Mouse (Mus musculus): ENCODE data around the gene Acsl4. TPM values are rescaled to one million over a fixed set of nuclear protein-coding genes. Genes with fewer than 3 reads are reported as not detected.

The Acsl4 gene
- polyA plus RNA-seq, 1 experiment from 2014 or later: 12.2 TPM

GRCm38 (mm10) chrX:142376747-142377146 is 13.6 kb downstream of the Acsl4 start:
- Histone ChIP-seq H3K9ac (ENCODE audit: low read length) (no peak overlapping the region), H3K27ac (ENCODE audit: low read depth, low read length) (no peak overlapping the region), H3K4me3 (ENCODE audit: low read depth, low read length) (no peak overlapping the region), H3K4me1 (ENCODE audit: control insufficient read depth, insufficient read depth, low read length) (no peaks in the 10 kb centered on the region), H3K36me3 (ENCODE audit: control insufficient read depth, insufficient read depth, low read length) (no peaks in the 10 kb centered on the region), H3K9me3 (replicated peaks; ENCODE audit: control insufficient read depth, low read length) (no peaks in the 10 kb centered on the region), H3K27me3 (replicated peaks; ENCODE audit: control insufficient read depth, insufficient read depth, low read length) (no peaks in the 10 kb centered on the region), H3K4me2 (ENCODE audit: low read length) (no peak overlapping the region)
- 75% methylated on average over 3 of the region's 3 CpGs for WGBS
- DNase-seq (ENCODE audit: low spot score) (no peak), ATAC-seq (no peak)

- DNase-seq (ENCODE audit: low spot score): no peak
- Histone ChIP-seq H3K4me2 (ENCODE audit: low read length) (no peak overlapping the region), H3K27ac (ENCODE audit: low read depth, low read length) (no peak overlapping the region), H3K36me3 (ENCODE audit: control insufficient read depth, insufficient read depth, low read length) (no peaks in the 10 kb centered on the region), H3K4me1 (ENCODE audit: control insufficient read depth, insufficient read depth, low read length) (no peaks in the 10 kb centered on the region), H3K9ac (ENCODE audit: low read length) (no peak overlapping the region), H3K27me3 (replicated peaks; ENCODE audit: control insufficient read depth, insufficient read depth, low read length) (no peaks in the 10 kb centered on the region), H3K9me3 (replicated peaks; ENCODE audit: control insufficient read depth, low read length) (no peaks in the 10 kb centered on the region), H3K4me3 (ENCODE audit: low read depth, low read length) (no peak overlapping the region)
- 94% methylated on average over 4 of the region's 4 CpGs for WGBS
- ATAC-seq: no peak
Measured at GRCm38 (mm10) chrX:142375519-142375918, 14.8 kb downstream of the Acsl4 start.

GRCm38 (mm10) chrX:142372393-142372792 is 17.9 kb downstream of the Acsl4 start:
- Histone ChIP-seq H3K4me2 (ENCODE audit: low read length) (no peak overlapping the region), H3K4me1 (ENCODE audit: control insufficient read depth, insufficient read depth, low read length) (no peaks in the 10 kb centered on the region), H3K27me3 (replicated peaks; ENCODE audit: control insufficient read depth, insufficient read depth, low read length) (no peaks in the 10 kb centered on the region), H3K36me3 (ENCODE audit: control insufficient read depth, insufficient read depth, low read length) (no peaks in the 10 kb centered on the region), H3K9me3 (replicated peaks; ENCODE audit: control insufficient read depth, low read length) (no peaks in the 10 kb centered on the region), H3K9ac (ENCODE audit: low read length) (no peak overlapping the region), H3K27ac (ENCODE audit: low read depth, low read length) (no peak overlapping the region), H3K4me3 (ENCODE audit: low read depth, low read length) (no peak overlapping the region)
- ATAC-seq (no peak), DNase-seq (ENCODE audit: low spot score) (peak; percentile 71)
- WGBS: 17% methylated on average over 3 of the region's 3 CpGs

- Histone ChIP-seq H3K36me3 (ENCODE audit: control insufficient read depth, insufficient read depth, low read length) (no peaks in the 10 kb centered on the region), H3K4me3 (ENCODE audit: low read depth, low read length) (no peak overlapping the region), H3K27me3 (replicated peaks; ENCODE audit: control insufficient read depth, insufficient read depth, low read length) (no peaks in the 10 kb centered on the region), H3K9ac (ENCODE audit: low read length) (no peak overlapping the region), H3K9me3 (replicated peaks; ENCODE audit: control insufficient read depth, low read length) (no peaks in the 10 kb centered on the region), H3K4me1 (ENCODE audit: control insufficient read depth, insufficient read depth, low read length) (no peaks in the 10 kb centered on the region), H3K4me2 (ENCODE audit: low read length) (no peak overlapping the region), H3K27ac (ENCODE audit: low read depth, low read length) (no peak overlapping the region)
- ATAC-seq (no peak), DNase-seq (ENCODE audit: low spot score) (no peak)
- WGBS: 78% methylated on average over 7 of the region's 7 CpGs
Measured at GRCm38 (mm10) chrX:142369935-142370334, 20.4 kb downstream of the Acsl4 start.

GRCm38 (mm10) chrX:142363882-142364281 is 26.5 kb downstream of the Acsl4 start:
- no peak for ATAC-seq
- H3K9ac ChIP-seq (ENCODE audit: low read length): no peak overlapping the region
- no peaks in the 10 kb centered on the region for H3K9me3 ChIP-seq (replicated peaks; ENCODE audit: control insufficient read depth, low read length)
- 80% methylated on average over 1 of the region's 1 CpGs for WGBS
- H3K27me3 ChIP-seq (replicated peaks; ENCODE audit: control insufficient read depth, insufficient read depth, low read length): no peaks in the 10 kb centered on the region
- no peak for DNase-seq (ENCODE audit: low spot score)
- no peak overlapping the region for H3K27ac ChIP-seq (ENCODE audit: low read depth, low read length)
- no peak overlapping the region for H3K4me3 ChIP-seq (ENCODE audit: low read depth, low read length)
- H3K4me1 ChIP-seq (ENCODE audit: control insufficient read depth, insufficient read depth, low read length): no peaks in the 10 kb centered on the region
- no peaks in the 10 kb centered on the region for H3K36me3 ChIP-seq (ENCODE audit: control insufficient read depth, insufficient read depth, low read length)
- no peak overlapping the region for H3K4me2 ChIP-seq (ENCODE audit: low read length)

GRCm38 (mm10) chrX:142359031-142359430 is 31.3 kb downstream of the Acsl4 start:
- Histone ChIP-seq H3K9ac (ENCODE audit: low read length) (no peak overlapping the region), H3K4me1 (ENCODE audit: control insufficient read depth, insufficient read depth, low read length) (no peaks in the 10 kb centered on the region), H3K36me3 (ENCODE audit: control insufficient read depth, insufficient read depth, low read length) (no peaks in the 10 kb centered on the region), H3K9me3 (replicated peaks; ENCODE audit: control insufficient read depth, low read length) (no peaks in the 10 kb centered on the region), H3K27ac (ENCODE audit: low read depth, low read length) (no peak overlapping the region), H3K4me2 (ENCODE audit: low read length) (no peak overlapping the region), H3K4me3 (ENCODE audit: low read depth, low read length) (no peak overlapping the region), H3K27me3 (replicated peaks; ENCODE audit: control insufficient read depth, insufficient read depth, low read length) (no peaks in the 10 kb centered on the region)
- 81% methylated on average over 7 of the region's 7 CpGs for WGBS
- no peak for DNase-seq (ENCODE audit: low spot score)
- no peak for ATAC-seq

- H3K9me3 ChIP-seq (replicated peaks; ENCODE audit: control insufficient read depth, low read length): no peaks in the 10 kb centered on the region
- ATAC-seq (no peak), DNase-seq (ENCODE audit: low spot score) (no peak)
- H3K9ac ChIP-seq (ENCODE audit: low read length): no peak overlapping the region
- no peaks in the 10 kb centered on the region for H3K27me3 ChIP-seq (replicated peaks; ENCODE audit: control insufficient read depth, insufficient read depth, low read length)
- no peak overlapping the region for H3K27ac ChIP-seq (ENCODE audit: low read depth, low read length)
- 81% methylated on average over 5 of the region's 5 CpGs for WGBS
- no peak overlapping the region for H3K4me2 ChIP-seq (ENCODE audit: low read length)
- no peak overlapping the region for H3K4me3 ChIP-seq (ENCODE audit: low read depth, low read length)
- no peaks in the 10 kb centered on the region for H3K4me1 ChIP-seq (ENCODE audit: control insufficient read depth, insufficient read depth, low read length)
- no peaks in the 10 kb centered on the region for H3K36me3 ChIP-seq (ENCODE audit: control insufficient read depth, insufficient read depth, low read length)
Measured at GRCm38 (mm10) chrX:142358427-142358826, 31.9 kb downstream of the Acsl4 start.

- H3K4me3 ChIP-seq (ENCODE audit: low read depth, low read length): no peak overlapping the region
- no peak overlapping the region for H3K27ac ChIP-seq (ENCODE audit: low read depth, low read length)
- ATAC-seq (no peak), DNase-seq (ENCODE audit: low spot score) (no peak)
- H3K4me2 ChIP-seq (ENCODE audit: low read length): no peak overlapping the region
- no peaks in the 10 kb centered on the region for H3K36me3 ChIP-seq (ENCODE audit: control insufficient read depth, insufficient read depth, low read length)
- no peaks in the 10 kb centered on the region for H3K9me3 ChIP-seq (replicated peaks; ENCODE audit: control insufficient read depth, low read length)
- H3K27me3 ChIP-seq (replicated peaks; ENCODE audit: control insufficient read depth, insufficient read depth, low read length): no peaks in the 10 kb centered on the region
- no peaks in the 10 kb centered on the region for H3K4me1 ChIP-seq (ENCODE audit: control insufficient read depth, insufficient read depth, low read length)
- H3K9ac ChIP-seq (ENCODE audit: low read length): no peak overlapping the region
- WGBS: 92% methylated on average over 6 of the region's 6 CpGs
Measured at GRCm38 (mm10) chrX:142336207-142336606, 54.1 kb downstream of the Acsl4 start.

- no peaks in the 10 kb centered on the region for H3K36me3 ChIP-seq (ENCODE audit: control insufficient read depth, insufficient read depth, low read length)
- H3K27ac ChIP-seq (ENCODE audit: low read depth, low read length): no peak overlapping the region
- H3K4me3 ChIP-seq (ENCODE audit: low read depth, low read length): no peak overlapping the region
- DNase-seq (ENCODE audit: low spot score) (no peak), ATAC-seq (no peak)
- no peaks in the 10 kb centered on the region for H3K4me1 ChIP-seq (ENCODE audit: control insufficient read depth, insufficient read depth, low read length)
- WGBS: 88% methylated on average over 5 of the region's 5 CpGs
- H3K9me3 ChIP-seq (replicated peaks; ENCODE audit: control insufficient read depth, low read length): no peaks in the 10 kb centered on the region
- H3K4me2 ChIP-seq (ENCODE audit: low read length): no peak overlapping the region
- no peaks in the 10 kb centered on the region for H3K27me3 ChIP-seq (replicated peaks; ENCODE audit: control insufficient read depth, insufficient read depth, low read length)
- no peak overlapping the region for H3K9ac ChIP-seq (ENCODE audit: low read length)
Measured at GRCm38 (mm10) chrX:142335502-142335901, 54.8 kb downstream of the Acsl4 start.
